Mouse (Mus musculus) gastrocnemius, postnatal 36 days (tissue): ENCODE data around the gene Skor1. TPM values are rescaled to one million over a fixed set of nuclear protein-coding genes. Genes with fewer than 3 reads are reported as not detected.

Experiments
- DNase-seq, 2 experiments: peaks; one replicate each; pipeline ENCODE4 v3.0.0; 2022
- intact Hi-C: fragments of 180-260 bp; cut with DNase I; formaldehyde crosslinking; loops from one replicate; pipeline ENCODE4 v1.15.1; 2025
- total RNA-seq, 2 experiments: library from RNA; stranded (reverse); gene quantifications; 2 replicates each; pipeline ENCODE4 v1.2.3; 2021

Gene Skor1
- total RNA-seq, 2 experiments from 2014 or later: 0.08 to 0.10 TPM

- intact Hi-C loops: loop anchor here (1.0 to 5.0 kb wide), 2 partner anchors 325 to 705 kb away; no protein-coding TSS in a partner anchor
- no peak for DNase-seq
Measured at GRCm38 (mm10) chr9:63136756-63137614, 11.8 kb downstream of the Skor1 start.

DNA sequence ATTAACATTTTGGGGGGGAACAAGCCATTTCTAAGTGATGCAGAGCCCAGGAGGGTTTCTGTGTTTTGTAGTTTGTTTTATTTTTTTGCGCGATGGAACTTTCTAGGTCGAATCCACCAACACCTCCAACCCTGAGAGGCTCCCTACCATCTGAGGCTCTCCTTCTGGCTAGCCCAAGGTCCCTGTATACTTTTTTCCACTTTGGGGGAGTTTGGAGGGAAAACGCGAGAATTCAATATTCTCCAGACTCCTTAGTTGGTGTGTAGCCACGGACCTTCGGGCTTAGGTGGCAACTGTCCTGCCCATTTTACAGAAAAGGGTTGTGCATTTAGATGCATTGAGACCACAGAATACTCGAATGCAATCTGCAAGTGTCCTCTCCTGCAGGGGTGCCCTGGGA, 12.5 kb downstream of the Skor1 start:
- DNase-seq: no peak
- intact Hi-C loops: loop anchor here (1.0 to 5.0 kb wide), 2 partner anchors 326 to 706 kb away; no protein-coding TSS in a partner anchor

DNA sequence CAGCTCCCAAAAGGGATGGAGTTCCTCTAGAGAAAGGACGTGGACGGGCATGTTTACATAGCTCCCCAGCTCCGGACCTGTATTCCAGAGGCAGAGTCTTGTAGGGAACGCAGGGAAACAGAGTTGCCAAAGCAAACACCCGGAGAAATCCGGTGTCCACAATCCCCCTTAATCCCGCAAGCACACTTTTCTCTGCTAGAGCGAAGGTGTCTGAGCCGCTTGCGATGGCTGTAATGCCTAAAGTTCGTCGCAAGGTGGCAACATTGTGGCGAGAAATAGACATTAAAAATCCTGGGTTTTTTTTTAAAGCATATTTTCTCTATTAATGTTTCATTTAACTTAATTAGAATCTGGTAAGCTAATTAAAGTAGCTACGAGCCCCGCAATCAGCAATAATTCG, 13.0 kb downstream of the Skor1 start:
- no peak for DNase-seq
- intact Hi-C loops: loop anchor here (1.0 to 5.0 kb wide), 2 partner anchors 326 to 706 kb away; no protein-coding TSS in a partner anchor

GRCm38 (mm10) chr9:63135356-63135755, 13.4 kb downstream of the Skor1 start:
- intact Hi-C loops: loop anchor here (5.0 kb wide), 1 partner anchor 707 kb away; no protein-coding TSS in a partner anchor
- no peak for DNase-seq

GRCm38 (mm10) chr9:63133659-63134058, 15.1 kb downstream of the Skor1 start:
- no peak for DNase-seq
- intact Hi-C loops: no loop called here

DNA sequence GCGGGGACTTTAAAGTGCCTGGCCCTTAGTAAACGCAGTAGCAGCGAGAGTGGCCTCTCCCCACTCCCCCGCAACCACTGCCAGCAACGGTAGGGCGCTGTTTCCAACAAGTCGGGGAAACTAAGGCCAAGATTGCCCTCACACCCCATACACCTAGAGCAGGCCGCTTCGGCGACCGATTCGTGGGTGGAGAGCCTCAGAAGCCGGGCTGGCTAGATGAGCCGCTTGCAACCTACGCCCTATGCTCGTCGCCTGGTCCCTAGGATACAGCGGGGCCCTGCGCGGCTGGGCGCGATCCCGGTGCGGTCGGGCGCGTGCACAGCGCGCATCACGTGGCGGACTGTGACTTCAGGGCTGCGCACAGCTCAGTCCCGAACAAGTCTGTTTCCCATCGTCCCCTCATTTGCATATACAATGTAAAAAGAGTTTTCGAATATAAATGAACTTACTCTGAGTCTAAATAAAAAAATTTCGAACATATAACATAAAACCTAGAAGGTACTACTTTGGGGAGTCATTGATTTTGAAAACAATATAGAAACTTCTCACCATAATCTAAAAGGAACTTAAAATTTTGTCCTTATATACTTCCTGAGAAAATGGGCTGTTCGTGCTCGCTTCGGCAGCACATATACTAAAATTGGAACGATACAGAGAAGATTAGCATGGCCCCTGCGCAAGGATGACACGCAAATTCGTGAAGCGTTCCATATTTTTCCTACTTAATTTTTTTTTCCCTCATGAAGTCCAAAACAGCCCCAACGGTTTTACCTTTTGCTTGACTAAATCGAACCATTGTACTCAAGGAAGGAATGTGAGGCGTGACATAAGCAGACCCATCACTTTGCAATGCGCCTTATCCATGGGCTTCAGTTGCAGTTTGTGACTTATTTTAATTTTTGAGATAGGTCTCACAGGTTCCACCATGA, 15.8 kb downstream of the Skor1 start:
- intact Hi-C loops: no loop called here
- peak; percentile 90 to 94 for DNase-seq

DNA sequence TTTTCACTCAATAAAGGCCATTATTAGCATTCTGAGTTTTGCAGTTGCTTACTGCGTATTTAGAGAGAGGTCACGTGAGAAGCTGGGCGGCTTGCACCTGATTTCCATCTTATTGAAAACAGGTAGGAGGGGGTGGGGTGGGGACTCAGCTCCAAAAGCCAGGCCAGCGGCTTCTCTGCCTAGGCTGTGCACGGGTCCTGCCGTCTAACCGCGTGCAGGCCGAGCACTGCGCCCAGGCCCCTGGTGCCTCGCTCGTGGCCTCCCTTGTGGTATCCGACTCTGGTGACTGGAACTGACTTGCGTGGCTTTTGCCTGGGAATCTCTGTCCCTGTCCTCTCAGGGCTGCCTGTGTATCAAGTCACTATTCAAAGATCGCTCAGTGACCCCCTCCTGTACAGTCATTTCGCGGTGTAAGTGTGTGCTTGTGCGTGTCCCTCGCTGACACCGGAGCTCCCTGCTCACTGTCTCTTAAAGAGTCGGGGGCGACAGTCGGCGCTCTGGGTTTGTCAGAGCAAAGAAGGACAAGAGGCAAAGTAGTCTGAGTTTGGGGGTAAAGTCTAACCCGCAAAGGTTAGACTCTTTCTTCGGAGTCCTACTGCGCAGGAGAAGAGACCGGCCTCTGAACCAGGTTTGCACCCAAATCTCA, 16.7 kb downstream of the Skor1 start:
- intact Hi-C loops: no loop called here
- DNase-seq: peak in 1 of 2 experiments; percentile 40

DNA sequence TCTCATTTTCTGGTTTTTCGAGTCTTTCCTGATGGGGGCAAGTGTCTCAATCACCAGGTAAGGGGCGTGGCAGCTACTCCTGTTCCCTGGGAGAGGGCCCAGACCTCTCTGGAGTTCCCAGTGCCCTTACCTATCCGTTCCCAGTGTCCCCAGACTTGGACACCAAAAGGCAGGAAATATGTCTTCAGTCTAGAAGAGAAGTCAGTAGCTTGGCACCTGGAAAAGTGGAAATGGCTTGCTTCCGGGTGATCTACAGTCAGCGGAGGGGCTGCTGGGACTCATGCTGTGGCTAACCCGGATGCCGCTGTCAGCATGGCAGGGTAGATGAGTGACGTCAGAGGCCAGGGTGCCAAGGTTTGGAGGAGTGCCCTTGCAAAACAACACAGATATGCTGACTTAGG, 19.1 kb downstream of the Skor1 start:
- no peak for DNase-seq
- intact Hi-C loops: loop anchor here (10.0 kb wide), 1 partner anchor 205 kb away; no protein-coding TSS in a partner anchor

GRCm38 (mm10) chr9:63124512-63124911, 24.2 kb downstream of the Skor1 start:
- DNase-seq: no peak
- intact Hi-C loops: loop anchor here (2.0 to 10.0 kb wide), 3 partner anchors 142 to 278 kb away; no protein-coding TSS in a partner anchor

DNA sequence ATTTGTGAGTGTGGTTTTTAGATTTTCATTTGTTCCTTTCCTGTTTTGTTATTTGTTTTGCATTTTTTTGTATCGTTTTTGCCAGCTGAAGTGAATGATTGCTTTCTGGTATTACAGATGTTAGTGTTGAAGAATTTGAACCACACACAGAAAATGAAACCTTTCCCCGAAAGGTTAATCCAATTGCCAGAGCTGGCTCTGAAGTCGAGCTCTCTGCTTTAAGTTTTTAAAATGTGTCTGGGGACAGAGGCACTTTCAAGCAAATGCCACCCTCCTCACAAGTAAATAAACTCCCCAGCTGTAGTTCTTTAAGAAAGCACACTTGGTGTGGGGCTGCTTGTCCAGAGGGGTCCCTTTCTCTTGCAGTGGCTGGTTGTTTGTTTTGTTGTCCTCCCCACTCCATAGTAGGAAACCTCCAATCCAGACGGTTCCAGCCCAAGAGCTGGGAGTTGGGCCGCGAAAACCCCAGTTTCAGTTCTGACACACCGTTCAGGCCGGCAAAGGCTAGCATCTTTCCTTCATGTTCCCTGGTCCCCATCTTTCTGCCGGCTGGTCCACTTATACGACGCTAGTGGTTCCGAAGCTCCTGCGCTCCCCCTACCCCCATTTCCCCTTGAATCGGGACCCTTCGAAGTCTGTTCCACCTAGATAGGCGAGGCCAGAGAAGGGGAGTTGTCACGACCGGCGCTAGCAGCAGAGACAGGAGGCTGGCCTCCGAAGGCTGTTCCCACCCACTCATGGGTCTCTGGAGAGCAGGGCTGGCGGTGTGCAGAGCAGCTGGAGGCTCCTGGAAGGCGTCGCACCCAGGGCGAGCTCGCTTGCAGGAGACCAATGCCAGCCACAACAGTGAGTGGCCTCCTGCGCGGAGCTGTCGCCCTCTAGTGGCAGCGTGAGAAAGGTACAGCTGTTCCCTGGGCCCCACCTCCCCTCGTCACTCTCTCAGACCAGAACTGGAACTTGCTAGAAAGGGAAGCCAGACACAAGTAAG, 25.0 kb downstream of the Skor1 start:
- intact Hi-C loops: loop anchor here (2.0 to 10.0 kb wide), 3 partner anchors 141 to 277 kb away; no protein-coding TSS in a partner anchor
- peak; percentile 87 to 90 for DNase-seq

- intact Hi-C loops: loop anchor here (5.0 to 10.0 kb wide), 2 partner anchors 140 to 197 kb away; no protein-coding TSS in a partner anchor
Measured at GRCm38 (mm10) chr9:63122161-63122833, 26.5 kb downstream of the Skor1 start.

DNA sequence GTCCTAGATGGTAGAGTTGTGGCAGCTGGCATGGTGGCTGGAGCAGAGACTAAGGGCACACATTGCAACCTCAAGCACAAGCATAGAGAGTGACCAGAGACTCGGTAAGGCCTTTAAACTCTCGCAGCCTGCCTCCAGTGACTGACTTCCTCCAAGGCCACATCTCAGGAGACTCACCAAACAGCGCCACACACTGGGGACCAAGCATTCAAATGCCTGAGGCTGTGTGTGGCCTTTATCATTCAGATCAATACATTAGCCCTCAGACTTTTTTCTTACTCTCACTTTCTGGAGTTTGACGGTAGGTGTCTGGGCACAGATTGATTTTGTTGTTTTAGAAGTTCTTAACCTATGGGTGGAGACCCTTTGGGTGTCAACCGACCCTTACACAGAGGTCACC, 30.4 kb downstream of the Skor1 start:
- no peak for DNase-seq
- intact Hi-C loops: no loop called here

More at GRCm38 (mm10) chr9:63122161-63122833, 26.5 kb downstream of the Skor1 start:
- no peak for DNase-seq

DNA sequence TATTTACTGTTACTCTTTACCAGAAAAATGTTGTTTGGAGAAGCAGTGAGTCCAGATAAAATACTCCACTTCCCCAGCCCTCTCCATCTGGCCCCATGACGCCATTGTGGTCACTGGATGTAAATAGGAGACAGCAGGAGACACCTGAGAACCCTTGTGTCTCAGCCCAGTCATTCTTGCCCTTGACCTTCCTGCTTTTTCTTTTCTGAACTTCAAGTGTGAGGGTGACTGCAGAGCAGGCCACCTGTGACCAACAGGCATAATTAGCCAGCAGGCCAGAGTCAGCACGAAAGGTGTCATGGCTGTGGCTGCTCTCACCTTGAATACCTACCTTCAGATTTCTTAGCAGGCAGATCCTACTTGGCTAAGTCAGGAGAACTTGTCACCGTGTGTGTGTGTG, 36.2 kb downstream of the Skor1 start:
- intact Hi-C loops: no loop called here
- no peak for DNase-seq

- intact Hi-C loops: no loop called here
- DNase-seq: no peak
Measured at GRCm38 (mm10) chr9:63109782-63110087, 39.0 kb downstream of the Skor1 start.

- intact Hi-C loops: no loop called here
Measured at GRCm38 (mm10) chr9:63109020-63109781, 39.6 kb downstream of the Skor1 start.

DNA sequence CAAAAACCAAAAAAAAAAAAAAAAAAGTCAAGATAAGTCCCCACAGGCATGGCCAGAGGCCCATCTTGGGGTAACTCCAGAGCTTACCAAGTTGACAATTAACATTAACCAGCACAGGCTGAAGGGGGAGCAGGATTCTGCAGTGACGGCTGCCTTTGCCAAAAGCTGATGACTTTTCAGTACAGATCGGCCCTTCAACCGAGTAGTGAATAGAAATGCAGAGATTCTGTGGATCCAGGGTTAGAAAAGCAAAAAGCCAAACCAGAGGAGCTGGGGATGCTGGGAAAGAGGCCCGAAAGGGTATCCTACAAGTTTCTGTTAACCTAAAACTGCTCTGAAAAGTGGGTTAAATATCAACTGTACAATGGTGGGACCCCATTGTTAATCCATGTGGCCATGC, 40.2 kb downstream of the Skor1 start:
- DNase-seq: no peak

More at GRCm38 (mm10) chr9:63109020-63109781, 39.6 kb downstream of the Skor1 start:
- peak; percentile 93 to 97 for DNase-seq

GRCm38 (mm10) chr9:63100660-63101059, 48.1 kb downstream of the Skor1 start:
- DNase-seq: no peak
- intact Hi-C loops: no loop called here

More for the DNA sequence above, 40.2 kb downstream of the Skor1 start:
- intact Hi-C loops: no loop called here

DNA sequence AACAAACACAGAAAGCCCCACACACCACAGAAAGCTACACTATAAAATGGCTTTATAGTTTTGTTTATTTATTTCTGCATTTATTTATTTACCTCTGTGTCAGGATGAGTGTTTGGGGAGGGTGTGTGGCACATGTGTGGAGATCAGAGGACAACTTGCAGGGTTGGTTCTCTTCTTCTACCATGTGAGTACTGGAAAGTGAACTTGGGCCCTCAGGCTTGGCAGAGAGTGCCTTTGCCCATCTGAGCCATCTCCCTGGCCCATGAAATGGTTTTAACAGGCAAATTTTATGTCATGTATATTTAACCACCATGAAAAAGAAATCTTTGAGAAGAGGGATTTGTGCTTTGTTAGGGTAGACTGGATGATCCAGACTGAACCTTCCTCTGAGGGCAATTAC, 48.9 kb downstream of the Skor1 start:
- DNase-seq: no peak
- intact Hi-C loops: no loop called here
